Mouse (Mus musculus): ENCODE measurements around the gene Gm7697.
"Not testable (repeated sequence)": the region's sequence is repeated elsewhere in the genome, so short reads cannot be mapped to it uniquely, and the experiment has no call there.

The Gm7697 gene

GRCm38 (mm10) chr8:69522876-69523275 is at the start of gene Gm7697:
Gm7697 (minus strand) TSS chr8:69522976.
- not testable (repeated sequence) for DNase-seq

- not testable (repeated sequence) for DNase-seq
Measured at GRCm38 (mm10) chr8:69551249-69551648, 28.5 kb upstream of the Gm7697 start.

GRCm38 (mm10) chr8:69549556-69549955 is 26.8 kb upstream of the Gm7697 start:
- peak; percentile 58 for DNase-seq

- DNase-seq: not testable (repeated sequence)
Measured at GRCm38 (mm10) chr8:69548114-69548513, 25.3 kb upstream of the Gm7697 start.

- not testable (repeated sequence) for DNase-seq
Measured at GRCm38 (mm10) chr8:69547208-69547607, 24.4 kb upstream of the Gm7697 start.

GRCm38 (mm10) chr8:69545020-69545419 is 22.2 kb upstream of the Gm7697 start:
- not testable (repeated sequence) for DNase-seq

GRCm38 (mm10) chr8:69544511-69544910 is 21.7 kb upstream of the Gm7697 start:
- peak; percentile 32 for DNase-seq

GRCm38 (mm10) chr8:69543984-69544383 is 21.2 kb upstream of the Gm7697 start:
- not testable (repeated sequence) for DNase-seq

GRCm38 (mm10) chr8:69540764-69541163 is 18.0 kb upstream of the Gm7697 start:
- DNase-seq: not testable (repeated sequence)

GRCm38 (mm10) chr8:69540331-69540730 is 17.6 kb upstream of the Gm7697 start:
- DNase-seq: not testable (repeated sequence)

GRCm38 (mm10) chr8:69474946-69475345 is 47.8 kb downstream of the Gm7697 start:
- not testable (repeated sequence) for DNase-seq

- DNase-seq: not testable (repeated sequence)
Measured at GRCm38 (mm10) chr8:69453465-69453864, 69.3 kb downstream of the Gm7697 start, which contains the start of gene Gm9495. Gm9495 (minus strand) TSS chr8:69453565.
